Mouse (Mus musculus) intestine, postnatal 0 days (tissue): ENCODE measurements around the gene Cyp2d22. TPM values are rescaled to one million over a fixed set of nuclear protein-coding genes. Genes with fewer than 3 reads are reported as not detected.
A peak's percentile ranks its signal among the peaks of the same experiment; 100 is the strongest.

Experiments used
- ATAC-seq: fragments of 200-750 bp; cut with Nextera tagmentation; 2 replicates; pipeline ENCODE4 v1.8.0; 2017; ENCODE audit warnings: mild to moderate bottlenecking, moderate TSS enrichment, moderate library complexity
- H3K27ac ChIP-seq: fragments of 300-500 bp; sonication (generic); 2 replicates; pipeline ENCODE4 v1.5.1; 2014; ENCODE audit warnings: mild to moderate bottlenecking, low read depth, low read length, moderate library complexity
- H3K27me3 ChIP-seq: fragments of 300-500 bp; sonication (generic); replicated peaks from 2 replicates; pipeline ENCODE4 v1.6.1; 2014; ENCODE audit warnings: low read length, mixed read lengths; ENCODE audit not compliant: control insufficient read depth, insufficient read depth
- H3K36me3 ChIP-seq: fragments of 300-500 bp; sonication (generic); 2 replicates; pipeline ENCODE4 v1.6.1; 2014; ENCODE audit warnings: mild to moderate bottlenecking, moderate library complexity; ENCODE audit not compliant: control insufficient read depth, insufficient read depth
- H3K4me1 ChIP-seq: fragments of 300-500 bp; sonication (generic); replicated peaks from 2 replicates; pipeline ENCODE4 v1.6.1; 2014; ENCODE audit warnings: antibody characterized with exemption, low read length, mixed read lengths; ENCODE audit not compliant: control insufficient read depth, insufficient read depth
- H3K4me2 ChIP-seq: fragments of 300-500 bp; sonication (generic); replicated peaks from 2 replicates; pipeline ENCODE4 v1.6.1; 2014; ENCODE audit warnings: low read depth, mild to moderate bottlenecking, moderate library complexity
- H3K4me3 ChIP-seq: fragments of 300-500 bp; sonication (generic); 2 replicates; pipeline ENCODE4 v1.5.1; 2014; ENCODE audit warnings: low read depth, low read length
- H3K9ac ChIP-seq: fragments of 300-500 bp; sonication (generic); 2 replicates; pipeline ENCODE4 v1.6.1; 2014; ENCODE audit warnings: mild to moderate bottlenecking, low read depth, low read length
- H3K9me3 ChIP-seq: fragments of 300-500 bp; sonication (generic); 2 replicates; pipeline ENCODE4 v1.6.1; 2016; ENCODE audit warnings: mixed run types; ENCODE audit not compliant: control insufficient read depth
- CTCF ChIP-seq: sonication (generic); IDR thresholded peaks from 2 replicates; pipeline ENCODE4 v1.5.1; 2016; ENCODE audit warnings: low read depth, mild to moderate bottlenecking, control low read depth, antibody characterized with exemption, moderate library complexity
- WGBS: fragments of 180-500 bp; shearing (Covaris S2); extraction: QIAGEN DNeasy Blood & Tissue Kit; methylation state at CpG from one replicate; pipeline ENCODE4 v1.1.7; 2014; 5-methylcytosine and 5-hydroxymethylcytosine counted together
- polyA plus RNA-seq: library from polyadenylated mRNA; unstranded; fragments of >200 nt; fragmentation: Nextera tagmentation; extraction: Ambion mirVana; gene quantifications from 2 replicates; pipeline ENCODE4 v1.2.1, GENCODE M21; 2015

The Cyp2d22 gene
- polyA plus RNA-seq, 1 experiment from 2014 or later = 5.7 TPM

DNA sequence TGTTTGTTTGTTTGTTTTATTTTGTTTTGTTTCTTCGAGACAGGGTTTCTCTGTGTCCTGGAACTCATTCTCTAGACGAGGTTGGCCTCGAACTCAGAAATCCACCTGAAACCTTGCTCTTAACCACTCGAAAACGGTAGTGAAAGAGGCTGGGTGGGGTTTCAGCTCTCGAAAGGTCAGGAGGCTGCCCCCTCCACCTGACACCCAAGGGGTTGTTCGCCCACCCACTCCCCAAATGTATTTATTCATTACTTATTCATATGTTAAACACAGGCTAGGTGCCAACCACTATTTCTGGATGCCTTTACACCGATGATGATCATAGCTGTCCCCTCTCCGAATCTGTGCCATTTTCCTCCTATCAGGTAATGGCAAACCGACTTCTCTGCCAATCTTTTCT lies 40.9 kb downstream of the Cyp2d22 start:
- 54% methylated on average over 10 of the region's 10 CpGs for WGBS
- Histone ChIP-seq H3K27ac (peak overlapping the region; percentile 88; the same call in 1 of the 2 replicates), H3K4me1 (peaks cover 9% of the 10 kb centered on the region; the same call in 1 of the 2 replicates), H3K4me2 (peak overlapping the region; percentile 70), H3K36me3 (peaks cover 28% of the 10 kb centered on the region), H3K4me3 (peak overlapping the region; percentile 59), H3K9ac (0 out of 2 replicates have a peak overlapping the region, but pooled peaks have one; percentile 57), H3K27me3 (no peaks in the 10 kb centered on the region), H3K9me3 (no peaks in the 10 kb centered on the region)
- ATAC-seq = no peak
- TF ChIP-seq CTCF = no peak

GRCm38 (mm10) chr15:82338593-82339112 lies 41.4 kb downstream of the Cyp2d22 start, which contains the start of the genes Naga, Pheta2 and Smdt1:
Gene Naga (minus strand): TSS chr15:82338925.
Gene Pheta2 (plus strand): TSS chr15:82338942.
Gene Smdt1 (plus strand): TSS chr15:82338959.
- peak; percentile 48 for TF ChIP-seq CTCF

GRCm38 (mm10) chr15:82337875-82338274 lies 42.2 kb downstream of the Cyp2d22 start:
- H3K4me1 ChIP-seq = peaks cover 9% of the 10 kb centered on the region; the same call in 1 of the 2 replicates
- no peaks in the 10 kb centered on the region for H3K9me3 ChIP-seq
- WGBS = 5% methylated on average over 4 of the region's 4 CpGs
- no peak for TF ChIP-seq CTCF
- no peak for ATAC-seq
- H3K4me2 ChIP-seq = peak overlapping the region; percentile 70
- H3K4me3 ChIP-seq = peak overlapping the region; percentile 59
- no peaks in the 10 kb centered on the region for H3K27me3 ChIP-seq
- H3K27ac ChIP-seq = peak overlapping the region; percentile 88
- peak overlapping the region; percentile 57 for H3K9ac ChIP-seq
- H3K36me3 ChIP-seq = peaks cover 37% of the 10 kb centered on the region

More at GRCm38 (mm10) chr15:82338593-82339112, 41.4 kb downstream of the Cyp2d22 start, which contains the start of the genes Naga, Pheta2 and Smdt1:
- Histone ChIP-seq H3K9ac (peak within 1 kb of the TSS; percentile 57), H3K27me3 (no peaks in the 10 kb centered on the region), H3K9me3 (no peaks in the 10 kb centered on the region), H3K27ac (peak within 1 kb of the TSS; percentile 88), H3K4me2 (peak within 1 kb of the TSS; percentile 70), H3K4me3 (peak within 1 kb of the TSS; percentile 59), H3K36me3 (peaks cover 31% of the 10 kb centered on the region), H3K4me1 (peaks cover 9% of the 10 kb centered on the region; the same call in 1 of the 2 replicates)
- WGBS = under 1% methylated on average over 41 of the region's 41 CpGs
- ATAC-seq = peak; percentile 75

- no peaks in the 10 kb centered on the region for H3K27me3 ChIP-seq
- H3K4me2 ChIP-seq = peak overlapping the region; percentile 70
- no peaks in the 10 kb centered on the region for H3K9me3 ChIP-seq
- peak overlapping the region; percentile 54 for H3K9ac ChIP-seq
- peaks cover 48% of the 10 kb centered on the region for H3K36me3 ChIP-seq
- peak overlapping the region; percentile 9 for H3K4me3 ChIP-seq
- peak overlapping the region; percentile 71 for H3K27ac ChIP-seq
- ATAC-seq = no peak
- 69% methylated on average over 12 of the region's 12 CpGs for WGBS
- TF ChIP-seq CTCF = no peak
- H3K4me1 ChIP-seq = peaks cover 4% of the 10 kb centered on the region; the same call in 1 of the 2 replicates
Measured at GRCm38 (mm10) chr15:82336629-82337028, 43.4 kb downstream of the Cyp2d22 start.

DNA sequence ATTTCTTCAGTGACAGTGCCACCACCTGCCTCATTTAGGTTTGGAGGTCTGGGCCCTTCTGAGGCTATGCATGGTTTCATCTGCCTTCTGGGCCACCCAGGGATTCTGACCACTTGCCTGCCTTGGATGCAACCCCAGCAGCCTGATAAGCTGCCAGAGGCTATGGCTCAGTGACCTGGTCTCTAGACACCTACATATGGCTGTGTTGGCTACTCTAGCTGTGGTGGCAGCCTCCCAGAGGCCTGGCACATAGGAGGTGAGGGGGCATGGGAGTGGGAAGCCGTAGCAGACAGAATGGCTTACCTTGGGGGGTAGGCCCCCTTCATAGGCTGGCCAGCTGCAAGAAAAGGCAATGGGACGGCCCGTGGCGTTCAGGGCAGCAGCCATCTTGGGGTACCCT lies 44.9 kb downstream of the Cyp2d22 start:
- Histone ChIP-seq H3K4me1 (no peaks in the 10 kb centered on the region), H3K36me3 (peaks cover 61% of the 10 kb centered on the region), H3K9me3 (no peaks in the 10 kb centered on the region), H3K27ac (0 out of 2 replicates have a peak overlapping the region, but pooled peaks have one; percentile 71), H3K4me3 (no peak overlapping the region), H3K4me2 (peak overlapping the region; percentile 70), H3K9ac (peak overlapping the region; percentile 54; the same call in 1 of the 2 replicates), H3K27me3 (no peaks in the 10 kb centered on the region)
- 94% methylated on average over 4 of the region's 4 CpGs for WGBS
- no peak for TF ChIP-seq CTCF
- no peak for ATAC-seq

- Histone ChIP-seq H3K4me2 (no peak overlapping the region), H3K27me3 (no peaks in the 10 kb centered on the region), H3K4me3 (no peak overlapping the region), H3K36me3 (peaks cover 12% of the 10 kb centered on the region), H3K9me3 (no peaks in the 10 kb centered on the region), H3K27ac (no peak overlapping the region), H3K9ac (no peak overlapping the region), H3K4me1 (no peaks in the 10 kb centered on the region)
- no peak for TF ChIP-seq CTCF
- ATAC-seq = no peak
- 66% methylated on average over 2 of the region's 2 CpGs for WGBS
Measured at GRCm38 (mm10) chr15:82325382-82325781, 54.7 kb downstream of the Cyp2d22 start.
